Mouse (Mus musculus) heart, embryonic 13.5 days (tissue): ENCODE measurements around the gene Med13l. TPM values are rescaled to one million over a fixed set of nuclear protein-coding genes. Genes with fewer than 3 reads are reported as not detected.
"Not testable (repeated sequence)": the region's sequence is repeated elsewhere in the genome, so short reads cannot be mapped to it uniquely, and the experiment has no call there.

Experiments used
- ATAC-seq: fragments of 200-750 bp; cut with Nextera tagmentation; 2 replicates; pipeline ENCODE4 v1.8.0; 2017; ENCODE audit warnings: moderate TSS enrichment; ENCODE audit not compliant: insufficient number of reproducible peaks, low FRiP score, low TSS enrichment; ENCODE audit errors: extremely low read depth
- H3K27ac ChIP-seq: fragments of 300-500 bp; sonication (generic); replicated peaks from 2 replicates; pipeline ENCODE4 v1.5.1; 2015; ENCODE audit warnings: moderate library complexity, mild to moderate bottlenecking, inconsistent platforms
- H3K27me3 ChIP-seq: fragments of 300-500 bp; sonication (generic); replicated peaks from 2 replicates; pipeline ENCODE4 v1.6.1; 2015; ENCODE audit warnings: mild to moderate bottlenecking, inconsistent platforms
- H3K36me3 ChIP-seq: fragments of 300-500 bp; sonication (generic); 2 replicates; pipeline ENCODE4 v1.6.1; 2015; ENCODE audit warnings: mild to moderate bottlenecking, inconsistent platforms
- H3K4me1 ChIP-seq: fragments of 300-500 bp; sonication (generic); 2 replicates; pipeline ENCODE4 v1.6.1; 2015; ENCODE audit warnings: inconsistent platforms
- H3K4me2 ChIP-seq: fragments of 300-500 bp; sonication (generic); 2 replicates; pipeline ENCODE4 v1.6.1; 2015; ENCODE audit warnings: inconsistent platforms, mild to moderate bottlenecking, moderate library complexity
- H3K4me3 ChIP-seq: fragments of 300-500 bp; sonication (generic); 2 replicates; pipeline ENCODE4 v1.5.1; 2015; ENCODE audit warnings: moderate library complexity, mild to moderate bottlenecking, inconsistent platforms
- H3K9ac ChIP-seq: fragments of 300-500 bp; sonication (generic); 2 replicates; pipeline ENCODE4 v1.6.1; 2015; ENCODE audit warnings: inconsistent platforms, mild to moderate bottlenecking, moderate library complexity
- H3K9me3 ChIP-seq: fragments of 300-500 bp; sonication (generic); 2 replicates; pipeline ENCODE4 v1.6.1; 2016; ENCODE audit warnings: inconsistent platforms
- WGBS: fragments of 180-500 bp; shearing (Covaris S2); methylation state at CpG from one replicate; pipeline ENCODE4 v1.1.7; 2015; ENCODE audit warnings: mixed read lengths; 5-methylcytosine and 5-hydroxymethylcytosine counted together
- polyA plus RNA-seq: library from polyadenylated mRNA; unstranded; fragments of >200 nt; fragmentation: Nextera tagmentation; extraction: Ambion mirVana; gene quantifications from 2 replicates; pipeline ENCODE4 v1.2.1, GENCODE M21; 2015

Gene Med13l
- polyA plus RNA-seq, 1 experiment from 2014 or later, result 6.3 TPM

DNA sequence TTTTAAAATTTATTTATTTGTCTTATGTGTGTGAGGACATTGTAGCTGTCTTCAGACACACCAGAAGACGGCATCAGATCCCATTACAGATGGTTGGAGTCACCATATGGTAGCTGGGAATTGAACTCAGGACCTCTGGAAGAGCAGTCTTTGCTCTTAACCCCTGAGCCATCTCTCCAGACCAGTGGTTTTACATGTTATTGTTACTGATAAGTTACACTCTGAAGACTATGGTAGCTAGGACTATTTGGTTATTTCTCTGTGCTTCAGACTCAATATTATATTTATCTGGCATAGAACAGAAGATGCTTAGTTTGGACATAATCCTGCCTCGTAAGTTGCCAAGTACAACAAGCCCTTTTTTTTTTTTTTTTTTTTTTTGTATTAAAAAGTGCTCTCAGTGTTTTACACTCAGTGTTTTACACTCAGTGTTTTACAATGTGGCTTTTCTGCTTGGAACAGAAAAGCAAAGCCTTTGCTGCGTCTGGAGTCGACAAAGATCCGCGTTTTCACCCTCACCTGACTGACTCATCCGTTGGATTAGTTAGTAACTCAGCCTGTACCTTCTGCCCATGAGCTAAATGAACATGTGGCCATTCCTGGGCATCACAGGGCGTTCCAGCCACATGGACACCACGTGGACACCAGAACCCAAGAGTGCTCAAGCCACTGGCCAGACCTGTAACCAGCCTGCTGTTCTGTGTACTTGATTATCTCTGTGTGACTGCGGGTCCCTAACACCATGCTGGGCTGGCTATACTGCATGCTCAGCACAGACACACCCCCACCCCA is 88.9 kb downstream of the Med13l start:
- H3K4me2 ChIP-seq, result no peak overlapping the region
- no peak overlapping the region for H3K27ac ChIP-seq
- H3K9ac ChIP-seq, result no peak overlapping the region
- 82% methylated on average over 10 of the region's 10 CpGs for WGBS
- H3K27me3 ChIP-seq, result no peaks in the 10 kb centered on the region
- H3K4me1 ChIP-seq, result peaks cover 70% of the 10 kb centered on the region
- H3K9me3 ChIP-seq, result no peaks in the 10 kb centered on the region
- ATAC-seq, result no peak
- no peaks in the 10 kb centered on the region for H3K36me3 ChIP-seq
- H3K4me3 ChIP-seq, result no peak overlapping the region

DNA sequence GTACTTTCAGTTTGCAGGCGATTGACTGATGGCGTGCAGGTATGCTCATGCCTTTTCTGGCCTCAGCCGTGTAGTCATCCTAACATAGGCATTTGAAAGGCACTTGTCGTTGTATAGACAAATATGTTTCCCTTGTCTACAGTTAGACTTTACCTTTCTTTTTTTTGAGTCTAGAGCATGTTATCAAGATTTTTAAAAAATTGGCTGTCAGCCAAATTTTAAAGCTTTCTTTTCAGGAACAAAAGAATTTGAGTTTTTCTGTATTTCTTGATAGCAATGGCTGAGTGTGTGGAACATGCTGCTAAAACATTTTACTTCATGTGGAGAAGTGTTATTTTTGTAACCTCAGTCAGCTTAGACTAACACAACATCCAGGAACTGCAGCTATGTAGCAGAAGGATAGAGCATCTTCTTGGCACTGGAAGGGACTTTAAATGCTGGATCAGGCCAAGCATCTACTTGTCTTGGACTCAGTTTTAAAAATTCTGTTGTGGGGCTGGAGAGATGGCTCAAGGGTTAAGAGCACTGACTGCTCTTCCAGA is 89.6 kb downstream of the Med13l start:
- Histone ChIP-seq H3K4me2 (no peak overlapping the region), H3K27me3 (no peaks in the 10 kb centered on the region), H3K36me3 (no peaks in the 10 kb centered on the region), H3K4me1 (peaks cover 68% of the 10 kb centered on the region), H3K4me3 (no peak overlapping the region), H3K9me3 (no peaks in the 10 kb centered on the region), H3K27ac (no peak overlapping the region), H3K9ac (no peak overlapping the region)
- 78% methylated on average over 4 of the region's 4 CpGs for WGBS
- no peak for ATAC-seq

DNA sequence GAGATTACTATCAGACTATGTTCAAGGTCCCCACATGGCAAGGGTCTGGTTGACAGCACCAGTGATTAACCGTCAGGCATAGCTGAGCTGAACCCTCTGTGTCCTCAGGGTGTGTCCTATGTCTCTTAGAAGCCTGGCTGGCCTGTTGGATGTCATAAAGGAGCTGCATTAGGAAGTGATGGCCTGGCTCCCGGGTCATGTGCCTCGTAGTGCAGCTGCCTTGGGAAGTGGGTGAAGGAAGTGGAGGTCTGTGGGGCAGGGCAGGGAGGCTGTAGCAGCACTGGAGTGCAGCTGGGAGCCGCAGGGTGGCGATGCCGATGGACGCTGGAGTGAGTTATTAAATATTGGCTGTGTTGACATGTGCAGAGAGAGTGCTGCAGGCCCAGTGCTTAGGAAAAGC is 90.3 kb downstream of the Med13l start:
- ATAC-seq, result no peak
- no peaks in the 10 kb centered on the region for H3K36me3 ChIP-seq
- no peak overlapping the region for H3K4me3 ChIP-seq
- no peak overlapping the region for H3K4me2 ChIP-seq
- no peaks in the 10 kb centered on the region for H3K9me3 ChIP-seq
- H3K27ac ChIP-seq, result no peak overlapping the region
- 69% methylated on average over 7 of the region's 7 CpGs for WGBS
- peaks cover 67% of the 10 kb centered on the region for H3K4me1 ChIP-seq
- H3K27me3 ChIP-seq, result no peaks in the 10 kb centered on the region
- H3K9ac ChIP-seq, result no peak overlapping the region

DNA sequence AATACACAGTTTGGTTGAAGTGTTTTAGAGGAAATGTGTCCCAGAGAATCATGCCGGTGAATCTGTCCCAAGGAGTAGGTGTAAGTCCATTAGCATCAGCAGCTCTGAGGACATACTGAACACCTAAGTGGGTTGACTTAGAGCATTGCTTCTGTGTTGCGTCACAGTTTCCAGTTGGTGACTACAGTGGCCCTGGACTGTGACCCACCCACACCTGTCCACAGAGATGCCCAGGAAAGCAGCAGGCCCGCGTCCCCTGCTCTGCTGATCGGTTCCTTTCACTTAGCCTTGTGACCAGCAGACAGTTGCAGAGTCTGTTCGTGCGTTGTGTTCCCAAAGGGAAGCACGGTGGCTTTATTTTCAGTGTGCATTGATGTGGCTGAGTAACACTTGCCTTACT is 92.1 kb downstream of the Med13l start:
- ATAC-seq, result no peak
- H3K27me3 ChIP-seq, result no peaks in the 10 kb centered on the region
- WGBS, result 89% methylated on average over 8 of the region's 8 CpGs

DNA sequence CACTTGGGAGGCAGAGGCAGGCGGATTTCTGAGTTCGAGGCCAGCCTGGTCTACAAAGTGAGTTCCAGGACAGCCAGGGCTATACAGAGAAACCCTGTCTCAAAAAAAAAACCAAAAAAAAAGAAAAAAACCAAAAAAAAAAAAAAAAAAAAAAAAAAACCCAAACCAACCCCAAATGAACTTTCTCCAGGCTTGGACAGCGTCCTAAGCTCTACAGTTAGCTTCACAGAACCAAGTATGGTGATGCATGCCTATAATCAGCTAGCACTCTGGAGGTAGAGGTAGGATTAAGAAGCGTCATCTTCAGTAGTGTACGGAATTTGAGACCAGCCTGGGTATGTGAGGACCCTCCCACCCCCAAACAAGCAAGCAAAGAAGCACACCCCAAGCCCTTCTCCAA is 92.6 kb downstream of the Med13l start:
- H3K9ac ChIP-seq, H3K4me3 ChIP-seq, H3K36me3 ChIP-seq, H3K4me2 ChIP-seq, H3K27me3 ChIP-seq, H3K27ac ChIP-seq, ATAC-seq, H3K9me3 ChIP-seq: not testable (repeated sequence)
- peaks cover 52% of the 10 kb centered on the region for H3K4me1 ChIP-seq
- WGBS, result 84% methylated on average over 5 of the region's 5 CpGs

More for the DNA sequence above, 92.1 kb downstream of the Med13l start:
- peaks cover 57% of the 10 kb centered on the region for H3K4me1 ChIP-seq
- no peak overlapping the region for H3K27ac ChIP-seq
- no peak overlapping the region for H3K4me3 ChIP-seq
- no peaks in the 10 kb centered on the region for H3K9me3 ChIP-seq
- no peak overlapping the region for H3K4me2 ChIP-seq
- no peak overlapping the region for H3K9ac ChIP-seq
- H3K36me3 ChIP-seq, result no peaks in the 10 kb centered on the region

DNA sequence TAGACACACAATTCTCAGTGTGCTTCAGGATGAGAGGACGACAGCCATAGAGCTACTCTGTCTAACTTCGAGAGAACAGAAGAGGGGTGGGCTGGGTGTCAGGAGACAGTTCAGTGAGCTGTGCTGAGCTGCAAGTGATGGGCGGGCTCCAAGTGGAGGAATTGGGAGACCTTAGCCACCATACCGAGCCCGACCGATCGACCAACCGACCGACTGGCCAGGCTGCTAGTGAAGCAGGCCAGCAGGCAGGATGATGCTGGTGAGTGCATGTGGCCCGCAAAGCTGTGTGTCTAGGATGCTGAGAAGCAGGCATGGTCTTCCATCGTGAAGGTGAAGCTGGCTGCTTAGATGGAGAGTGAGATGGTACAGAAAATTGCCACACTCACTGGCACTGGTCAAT is 94.1 kb downstream of the Med13l start:
- Histone ChIP-seq H3K27ac (no peak overlapping the region), H3K9ac (no peak overlapping the region), H3K4me3 (no peak overlapping the region), H3K27me3 (no peaks in the 10 kb centered on the region), H3K9me3 (no peaks in the 10 kb centered on the region), H3K4me1 (peaks cover 60% of the 10 kb centered on the region), H3K4me2 (no peak overlapping the region), H3K36me3 (no peaks in the 10 kb centered on the region)
- 82% methylated on average over 11 of the region's 11 CpGs for WGBS
- ATAC-seq, result no peak

DNA sequence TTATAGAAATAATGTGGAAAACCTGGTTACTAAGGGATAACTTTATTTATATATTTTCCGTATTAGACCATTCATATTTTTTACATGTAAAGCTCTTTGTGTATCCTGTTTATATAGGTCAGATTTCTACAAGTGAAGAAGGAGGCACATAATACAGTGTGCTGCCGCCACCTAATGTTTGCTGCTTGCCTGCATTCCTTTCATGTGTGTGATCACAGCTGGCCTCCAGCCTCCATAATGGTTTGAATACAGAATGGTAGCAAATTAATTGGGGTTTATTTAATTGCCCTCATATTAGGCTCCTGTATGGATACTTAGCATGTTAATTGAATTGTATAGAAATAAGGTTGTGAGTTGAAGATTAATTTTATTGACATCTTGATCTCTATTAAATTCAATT is 94.5 kb downstream of the Med13l start:
- H3K4me1 ChIP-seq, result peaks cover 60% of the 10 kb centered on the region
- WGBS, result 57% methylated on average over 2 of the region's 2 CpGs
- H3K4me3 ChIP-seq, result no peak overlapping the region
- no peaks in the 10 kb centered on the region for H3K9me3 ChIP-seq
- no peaks in the 10 kb centered on the region for H3K36me3 ChIP-seq
- no peaks in the 10 kb centered on the region for H3K27me3 ChIP-seq
- no peak for ATAC-seq
- no peak overlapping the region for H3K4me2 ChIP-seq
- no peak overlapping the region for H3K27ac ChIP-seq
- H3K9ac ChIP-seq, result no peak overlapping the region

DNA sequence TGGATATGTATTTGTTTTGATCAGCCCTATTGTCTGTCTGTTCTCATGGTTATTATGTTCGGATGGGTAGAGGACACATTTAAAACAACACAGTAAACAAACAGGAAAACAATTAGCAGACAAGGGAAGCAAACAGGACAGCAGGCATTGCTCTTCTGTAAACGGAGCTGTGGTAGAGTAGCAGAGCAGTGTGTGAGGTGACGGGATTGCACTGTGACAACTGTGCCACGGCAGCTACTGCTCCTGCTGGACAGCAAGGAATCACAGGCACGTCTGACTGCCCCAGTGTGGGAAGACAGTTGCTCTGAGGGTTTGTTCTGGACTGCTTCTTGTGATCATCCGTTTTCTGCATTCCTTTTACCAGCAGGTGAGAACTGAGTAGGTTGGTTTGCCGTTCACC is 94.9 kb downstream of the Med13l start:
- H3K4me1 ChIP-seq, result peaks cover 60% of the 10 kb centered on the region
- no peak overlapping the region for H3K4me3 ChIP-seq
- no peaks in the 10 kb centered on the region for H3K9me3 ChIP-seq
- H3K36me3 ChIP-seq, result no peaks in the 10 kb centered on the region
- no peak overlapping the region for H3K4me2 ChIP-seq
- ATAC-seq, result no peak
- no peaks in the 10 kb centered on the region for H3K27me3 ChIP-seq
- H3K27ac ChIP-seq, result peak overlapping the region; percentile 1; the same call in 1 of the 2 replicates
- WGBS, result 57% methylated on average over 7 of the region's 7 CpGs
- 0 out of 2 replicates have a peak overlapping the region, but pooled peaks have one; percentile 24 for H3K9ac ChIP-seq

DNA sequence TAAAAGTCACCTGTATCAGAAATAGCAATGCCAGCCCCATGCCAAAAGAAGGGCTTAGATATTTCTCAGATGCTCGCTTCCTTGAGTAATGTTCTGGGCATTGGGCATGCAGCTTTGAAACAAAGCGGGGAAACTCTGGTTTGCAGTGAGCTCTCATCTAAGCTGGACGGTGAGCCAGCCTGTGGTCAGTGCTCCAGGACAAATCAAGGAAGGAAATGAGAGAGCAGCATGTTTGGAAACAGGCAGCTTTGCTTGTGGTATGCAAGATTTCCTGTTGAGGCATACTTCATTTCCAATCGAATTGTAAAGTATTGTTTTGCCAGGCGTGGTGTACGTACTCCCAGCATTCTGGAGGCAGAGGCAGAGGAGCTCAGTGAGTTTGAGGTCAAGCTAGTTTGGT is 95.5 kb downstream of the Med13l start:
- Histone ChIP-seq H3K36me3 (no peaks in the 10 kb centered on the region), H3K4me3 (no peak overlapping the region), H3K9me3 (no peaks in the 10 kb centered on the region), H3K4me2 (no peak overlapping the region), H3K27me3 (no peaks in the 10 kb centered on the region), H3K9ac (0 out of 2 replicates have a peak overlapping the region, but pooled peaks have one; percentile 24), H3K4me1 (peaks cover 60% of the 10 kb centered on the region), H3K27ac (0 out of 2 replicates have a peak overlapping the region, but pooled peaks have one; percentile 1)
- ATAC-seq, result no peak
- 65% methylated on average over 6 of the region's 6 CpGs for WGBS

DNA sequence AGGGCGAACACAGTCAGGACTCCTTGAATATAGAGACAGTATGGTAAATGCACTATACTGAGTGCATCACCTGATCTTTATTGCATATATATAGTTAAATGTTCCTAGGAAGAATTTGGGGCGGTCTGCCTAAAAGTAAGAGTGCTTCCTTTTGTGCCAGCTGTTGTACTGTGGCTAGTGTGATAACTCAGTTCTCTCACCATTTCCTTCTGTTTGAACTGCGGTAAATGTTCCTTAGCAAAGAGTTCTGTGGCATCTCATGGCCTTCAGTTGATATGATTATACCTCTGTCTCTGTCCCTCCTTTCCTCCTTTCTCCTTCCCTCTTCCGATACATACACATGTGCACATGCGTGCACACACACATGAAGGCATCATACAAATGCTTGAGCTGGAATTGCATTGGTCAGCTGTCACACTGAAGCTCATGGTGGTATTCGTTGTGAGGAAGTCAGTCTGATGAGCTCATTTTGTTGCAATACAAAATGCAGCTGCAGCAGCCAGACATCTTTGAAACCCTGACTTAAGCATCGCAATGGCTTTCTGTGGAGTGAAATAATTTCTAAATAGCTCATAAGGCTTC is 97.9 kb downstream of the Med13l start:
- Histone ChIP-seq H3K4me1 (peaks cover 58% of the 10 kb centered on the region), H3K27ac (no peak overlapping the region), H3K4me2 (no peak overlapping the region), H3K9me3 (no peaks in the 10 kb centered on the region), H3K4me3 (no peak overlapping the region), H3K9ac (no peak overlapping the region), H3K36me3 (no peaks in the 10 kb centered on the region), H3K27me3 (no peaks in the 10 kb centered on the region)
- ATAC-seq, result no peak
- 86% methylated on average over 7 of the region's 7 CpGs for whole genome bisulfite sequencing

DNA sequence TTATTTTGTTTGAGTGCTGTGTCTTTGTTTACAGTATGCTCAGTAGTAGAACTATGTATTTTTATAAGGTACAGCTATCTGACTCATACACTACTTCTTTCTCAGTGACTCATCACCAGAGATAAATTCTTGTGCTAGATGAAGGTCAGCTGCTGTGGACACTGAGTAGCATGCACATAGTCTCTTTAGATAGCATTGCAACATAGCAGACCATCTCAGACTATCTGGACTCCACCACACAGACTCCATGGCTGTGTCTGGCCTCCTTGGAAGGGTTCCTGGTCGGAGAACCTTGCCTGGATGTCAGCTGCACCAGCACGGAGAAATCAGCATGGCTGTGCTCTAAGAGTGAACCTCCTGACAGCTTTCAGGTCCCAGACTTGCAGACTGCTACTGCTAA is 99.2 kb downstream of the Med13l start:
- WGBS, result 33% methylated on average over 2 of the region's 2 CpGs
- ATAC-seq, result no peak
- no peak overlapping the region for H3K4me2 ChIP-seq

More for the DNA sequence above, 99.2 kb downstream of the Med13l start:
- Histone ChIP-seq H3K27me3 (no peaks in the 10 kb centered on the region), H3K4me1 (peaks cover 53% of the 10 kb centered on the region), H3K36me3 (no peaks in the 10 kb centered on the region), H3K27ac (peak overlapping the region; percentile 33; the same call in 1 of the 2 replicates), H3K4me3 (no peak overlapping the region), H3K9me3 (no peaks in the 10 kb centered on the region), H3K9ac (peak overlapping the region; percentile 20; the same call in 1 of the 2 replicates)
